Mouse (Mus musculus) midbrain, embryonic 13.5 days (tissue): ENCODE results near the gene Mc1r. TPM values are rescaled to one million over a fixed set of nuclear protein-coding genes. Genes with fewer than 3 reads are reported as not detected.
"Not testable (repeated sequence)": the region's sequence is repeated elsewhere in the genome, so short reads cannot be mapped to it uniquely, and the experiment has no call there.

Experiments used
- ATAC-seq: fragments of 200-750 bp; cut with Nextera tagmentation; 2 replicates; pipeline ENCODE4 v1.8.0; 2017; ENCODE audit warnings: mild to moderate bottlenecking, moderate TSS enrichment, moderate library complexity
- H3K27ac ChIP-seq: fragments of 300-500 bp; sonication (generic); 2 replicates; pipeline ENCODE4 v1.5.1; 2015; ENCODE audit warnings: inconsistent platforms, mild to moderate bottlenecking, moderate library complexity
- H3K27me3 ChIP-seq: fragments of 300-500 bp; sonication (generic); 2 replicates; pipeline ENCODE4 v1.6.1; 2015; ENCODE audit warnings: mild to moderate bottlenecking, inconsistent platforms
- H3K36me3 ChIP-seq: fragments of 300-500 bp; sonication (generic); 2 replicates; pipeline ENCODE4 v1.6.1; 2015; ENCODE audit warnings: mild to moderate bottlenecking, inconsistent platforms
- H3K4me1 ChIP-seq: fragments of 300-500 bp; sonication (generic); replicated peaks from 2 replicates; pipeline ENCODE4 v1.6.1; 2015; ENCODE audit warnings: inconsistent platforms
- H3K4me2 ChIP-seq: fragments of 300-500 bp; sonication (generic); replicated peaks from 2 replicates; pipeline ENCODE4 v1.6.1; 2015; ENCODE audit warnings: moderate library complexity, mild to moderate bottlenecking, inconsistent platforms
- H3K4me3 ChIP-seq: fragments of 300-500 bp; sonication (generic); replicated peaks from 2 replicates; pipeline ENCODE4 v1.5.1; 2015; ENCODE audit warnings: mild to moderate bottlenecking, inconsistent platforms
- H3K9ac ChIP-seq: fragments of 300-500 bp; sonication (generic); replicated peaks from 2 replicates; pipeline ENCODE4 v1.6.1; 2015; ENCODE audit warnings: mild to moderate bottlenecking, inconsistent platforms
- H3K9me3 ChIP-seq: fragments of 300-500 bp; sonication (generic); 2 replicates; pipeline ENCODE4 v1.6.1; 2016; ENCODE audit warnings: mild to moderate bottlenecking, inconsistent platforms
- WGBS: fragments of 180-500 bp; shearing (Covaris S2); methylation state at CpG from one replicate; pipeline ENCODE4 v1.1.7; 2015; 5-methylcytosine and 5-hydroxymethylcytosine counted together
- polyA plus RNA-seq: library from polyadenylated mRNA; unstranded; fragments of >200 nt; fragmentation: Nextera tagmentation; extraction: Ambion mirVana; gene quantifications from 2 replicates; pipeline ENCODE4 v1.2.1, GENCODE M21; 2015

Gene Mc1r
- polyA plus RNA-seq, 1 experiment from 2014 or later, result 0.17 TPM

DNA sequence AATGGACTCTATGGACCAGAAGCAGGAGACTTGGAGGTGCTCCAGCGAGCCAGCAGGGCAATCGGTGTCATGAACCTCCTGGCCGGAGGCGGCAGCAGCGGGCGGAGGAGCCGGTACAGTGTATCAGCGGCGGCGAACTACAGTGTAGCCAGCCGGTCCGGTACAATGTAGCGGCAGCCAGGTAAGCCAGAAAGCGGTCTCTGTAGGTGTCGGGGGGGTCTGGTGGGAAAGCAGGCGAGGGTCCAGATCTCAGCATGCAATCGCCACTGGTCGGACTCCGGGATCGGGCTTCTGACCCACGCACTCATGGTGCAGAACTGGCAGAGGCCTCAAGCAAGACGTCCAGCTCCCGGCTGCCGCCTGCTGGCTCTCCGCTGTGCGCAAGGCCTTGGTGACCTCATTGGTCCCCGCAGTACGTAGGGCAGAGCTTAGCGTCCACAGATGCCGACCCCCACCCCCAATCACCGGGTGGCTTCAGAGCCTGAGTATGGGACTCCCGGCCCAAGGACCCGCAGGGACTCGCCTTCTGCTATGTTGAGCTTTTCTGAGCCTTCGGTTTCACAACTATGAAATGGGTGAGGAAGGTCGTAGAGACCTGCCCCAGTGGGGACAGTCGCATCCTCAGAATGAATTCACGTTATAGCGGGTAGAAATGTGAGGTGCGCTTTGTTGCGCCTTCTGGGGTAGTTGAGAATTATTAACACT, 36.1 kb downstream of the Mc1r start:
- H3K27me3 ChIP-seq, result no peaks in the 10 kb centered on the region
- WGBS, result 1% methylated on average over 41 of the region's 41 CpGs
- ATAC-seq, result peak; percentile 94

GRCm38 (mm10) chr8:123443576-123443921, 36.6 kb downstream of the Mc1r start:
- Histone ChIP-seq H3K36me3 (0 out of 2 replicates have a peak, but pooled peaks cover 6% of the 10 kb centered on the region), H3K4me2 (peak overlapping the region; percentile 65), H3K9ac (peak overlapping the region; percentile 81), H3K4me1 (peaks cover 10% of the 10 kb centered on the region), H3K4me3 (peak overlapping the region; percentile 64), H3K27me3 (no peaks in the 10 kb centered on the region), H3K27ac (peak overlapping the region; percentile 84), H3K9me3 (no peaks in the 10 kb centered on the region)
- 25% methylated on average over 4 of the region's 4 CpGs for WGBS
- ATAC-seq, result peak; percentile 40

More for the DNA sequence above, 36.1 kb downstream of the Mc1r start:
- Histone ChIP-seq H3K9me3 (no peaks in the 10 kb centered on the region), H3K4me1 (peaks cover 10% of the 10 kb centered on the region), H3K36me3 (0 out of 2 replicates have a peak, but pooled peaks cover 4% of the 10 kb centered on the region), H3K27ac (peak overlapping the region; percentile 84), H3K4me3 (peak overlapping the region; percentile 64), H3K4me2 (peak overlapping the region; percentile 65), H3K9ac (peak overlapping the region; percentile 81)

GRCm38 (mm10) chr8:123444131-123444530, 37.2 kb downstream of the Mc1r start:
- Histone ChIP-seq H3K36me3 (peaks cover 11% of the 10 kb centered on the region), H3K4me1 (peaks cover 10% of the 10 kb centered on the region), H3K4me3 (peak overlapping the region; percentile 64), H3K9ac (0 out of 2 replicates have a peak overlapping the region, but pooled peaks have one; percentile 81), H3K27me3 (no peaks in the 10 kb centered on the region), H3K4me2 (peak overlapping the region; percentile 65), H3K27ac (no peak overlapping the region), H3K9me3 (no peaks in the 10 kb centered on the region)
- no peak for ATAC-seq
- WGBS, result 86% methylated on average over 6 of the region's 6 CpGs

GRCm38 (mm10) chr8:123445981-123446380, 39.1 kb downstream of the Mc1r start:
- no peak for ATAC-seq
- Histone ChIP-seq H3K9me3 (no peaks in the 10 kb centered on the region), H3K27ac (no peak overlapping the region), H3K27me3 (no peaks in the 10 kb centered on the region), H3K4me1 (peaks cover 10% of the 10 kb centered on the region), H3K4me2 (no peak overlapping the region), H3K9ac (no peak overlapping the region), H3K36me3 (peaks cover 25% of the 10 kb centered on the region), H3K4me3 (no peak overlapping the region)
- WGBS, result 88% methylated on average over 10 of the region's 10 CpGs

GRCm38 (mm10) chr8:123446799-123447198, 39.9 kb downstream of the Mc1r start:
- Histone ChIP-seq H3K4me1 (peaks cover 10% of the 10 kb centered on the region), H3K27ac (no peak overlapping the region), H3K27me3 (no peaks in the 10 kb centered on the region), H3K9ac (no peak overlapping the region), H3K4me2 (no peak overlapping the region), H3K4me3 (no peak overlapping the region), H3K36me3 (peaks cover 33% of the 10 kb centered on the region), H3K9me3 (no peaks in the 10 kb centered on the region)
- WGBS, result 92% methylated on average over 6 of the region's 6 CpGs
- ATAC-seq, result no peak

DNA sequence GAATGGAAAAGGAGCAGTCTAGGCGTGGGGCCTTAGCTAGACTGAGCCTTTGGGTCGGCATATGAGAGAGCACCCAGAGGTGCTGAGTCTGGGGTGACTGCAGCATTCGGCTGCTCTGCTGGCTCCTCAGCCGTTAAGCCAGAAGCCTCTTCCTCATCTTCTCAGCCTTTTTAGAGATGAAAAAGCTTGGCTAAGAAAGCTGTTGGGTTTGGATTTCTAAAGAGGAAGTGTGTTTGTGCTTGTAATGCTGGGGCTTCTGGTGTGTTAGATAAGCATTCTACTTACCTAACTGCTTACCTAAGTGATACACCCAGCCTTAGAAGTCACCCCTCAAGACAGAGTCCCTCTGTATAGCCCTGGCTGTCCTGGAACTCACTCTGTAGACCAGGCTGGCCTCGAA, 43.9 kb downstream of the Mc1r start:
- Histone ChIP-seq H3K27me3 (no peaks in the 10 kb centered on the region), H3K4me3 (no peak overlapping the region), H3K4me2 (no peak overlapping the region), H3K9ac (no peak overlapping the region), H3K36me3 (peaks cover 68% of the 10 kb centered on the region), H3K27ac (no peak overlapping the region), H3K4me1 (no peaks in the 10 kb centered on the region), H3K9me3 (no peaks in the 10 kb centered on the region)
- no peak for ATAC-seq
- 92% methylated on average over 5 of the region's 5 CpGs for WGBS

DNA sequence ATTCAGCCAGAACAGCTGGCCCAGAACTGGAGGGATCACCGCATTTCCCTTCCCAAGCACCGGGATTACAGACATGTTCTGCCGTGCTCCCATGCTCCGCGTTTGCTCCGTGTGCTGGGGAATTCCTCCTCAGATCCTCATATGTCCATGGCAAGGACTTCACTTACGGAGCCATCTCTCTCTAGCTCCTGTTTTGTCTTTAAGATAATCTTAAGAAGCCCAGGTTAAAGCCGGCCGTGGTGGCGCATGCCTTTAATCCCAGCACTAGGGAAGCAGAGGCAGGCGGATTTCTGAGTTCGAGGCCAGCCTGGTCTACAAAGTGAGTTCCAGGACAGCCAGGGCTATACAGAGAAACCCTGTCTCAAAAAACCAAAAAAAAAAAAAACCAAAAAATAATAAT, 44.8 kb downstream of the Mc1r start:
- not testable (repeated sequence) for H3K27ac ChIP-seq, H3K4me1 ChIP-seq, H3K9me3 ChIP-seq, H3K4me2 ChIP-seq, H3K27me3 ChIP-seq, H3K4me3 ChIP-seq, ATAC-seq, H3K9ac ChIP-seq
- H3K36me3 ChIP-seq, result peaks cover 78% of the 10 kb centered on the region
- WGBS, result 93% methylated on average over 12 of the region's 12 CpGs

- H3K4me3 ChIP-seq, result no peak overlapping the region
- no peak overlapping the region for H3K9ac ChIP-seq
- H3K27me3 ChIP-seq, result no peaks in the 10 kb centered on the region
- H3K27ac ChIP-seq, result no peak overlapping the region
- no peak for ATAC-seq
- no peak overlapping the region for H3K4me2 ChIP-seq
- no peaks in the 10 kb centered on the region for H3K9me3 ChIP-seq
- no peaks in the 10 kb centered on the region for H3K4me1 ChIP-seq
- H3K36me3 ChIP-seq, result peaks cover 80% of the 10 kb centered on the region
- WGBS, result 87% methylated on average over 4 of the region's 4 CpGs
Measured at GRCm38 (mm10) chr8:123452149-123452548, 45.2 kb downstream of the Mc1r start.

GRCm38 (mm10) chr8:123453291-123453690, 46.4 kb downstream of the Mc1r start:
- ATAC-seq, result no peak
- H3K4me3 ChIP-seq, result no peak overlapping the region
- WGBS, result 86% methylated on average over 7 of the region's 7 CpGs
- no peak overlapping the region for H3K9ac ChIP-seq
- H3K36me3 ChIP-seq, result peaks cover 87% of the 10 kb centered on the region
- H3K9me3 ChIP-seq, result no peaks in the 10 kb centered on the region
- H3K4me1 ChIP-seq, result no peaks in the 10 kb centered on the region
- no peaks in the 10 kb centered on the region for H3K27me3 ChIP-seq
- no peak overlapping the region for H3K27ac ChIP-seq
- no peak overlapping the region for H3K4me2 ChIP-seq

DNA sequence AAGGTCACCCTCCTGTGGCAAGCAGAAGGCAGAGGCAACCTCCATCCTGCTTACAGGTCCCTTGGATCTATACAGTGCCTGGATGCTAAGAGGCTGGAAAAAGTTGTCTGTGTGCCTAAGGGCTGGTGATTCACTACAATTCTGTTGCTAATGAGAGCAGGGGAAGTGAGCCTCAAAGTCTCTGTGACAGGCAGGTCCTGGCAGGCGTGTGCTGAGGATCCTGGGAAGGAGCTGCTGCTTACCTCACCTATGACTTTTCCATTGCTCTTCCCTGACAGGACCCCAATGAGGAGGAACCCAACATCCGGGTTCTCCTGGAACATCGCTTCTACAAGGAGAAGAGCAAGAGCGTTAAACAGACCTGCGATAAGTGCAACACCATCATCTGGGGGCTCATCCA, 47.0 kb downstream of the Mc1r start:
- Histone ChIP-seq H3K27me3 (no peaks in the 10 kb centered on the region), H3K4me1 (no peaks in the 10 kb centered on the region), H3K27ac (no peak overlapping the region), H3K9me3 (no peaks in the 10 kb centered on the region), H3K36me3 (peaks cover 88% of the 10 kb centered on the region), H3K4me2 (no peak overlapping the region), H3K4me3 (no peak overlapping the region), H3K9ac (no peak overlapping the region)
- WGBS, result 83% methylated on average over 5 of the region's 5 CpGs
- ATAC-seq, result no peak

DNA sequence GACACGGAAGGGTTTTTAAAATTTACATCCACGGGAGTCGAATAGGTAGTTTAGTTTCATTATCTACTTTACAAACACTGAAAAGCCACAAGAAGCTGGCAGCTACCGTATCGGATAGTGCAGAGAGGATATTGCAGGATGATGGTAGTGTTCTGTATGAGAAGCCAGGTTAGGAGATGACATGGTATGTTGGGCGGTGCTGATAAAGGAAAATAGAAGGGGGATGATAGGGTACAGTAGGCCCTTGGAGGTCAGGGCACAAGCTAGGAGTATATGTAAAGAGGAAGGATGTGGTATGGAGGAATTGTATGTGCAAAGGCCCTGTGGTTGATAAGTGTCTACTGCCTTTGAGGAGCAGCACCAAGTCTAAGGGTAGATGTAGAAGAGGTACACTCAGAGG, 47.7 kb downstream of the Mc1r start:
- WGBS, result 94% methylated on average over 6 of the region's 6 CpGs
- Histone ChIP-seq H3K27me3 (no peaks in the 10 kb centered on the region), H3K4me2 (no peak overlapping the region), H3K9ac (no peak overlapping the region), H3K4me3 (no peak overlapping the region), H3K36me3 (peaks cover 88% of the 10 kb centered on the region), H3K9me3 (no peaks in the 10 kb centered on the region), H3K27ac (no peak overlapping the region), H3K4me1 (no peaks in the 10 kb centered on the region)
- ATAC-seq, result no peak
